Mouse (Mus musculus): ENCODE data around the gene Cnih4. TPM values are rescaled to one million over a fixed set of nuclear protein-coding genes. Genes with fewer than 3 reads are reported as not detected.

Cnih4 gene
- polyA plus RNA-seq (2016; fragmentation: Nextera tagmentation; extraction: Ambion mirVana) = 111 and 119 TPM in 2 replicates

GRCm38 (mm10) chr1:181143950-181144836, at the start of gene Cnih4, which contains the start of gene Nvl:
Cnih4 (plus strand) TSS chr1:181144693.
Nvl (minus strand) TSS chr1:181144204.
- Histone ChIP-seq H3K9me3 (replicated peaks) (no peaks in the 10 kb centered on the region), H3K4me1 (peaks cover 26% of the 10 kb centered on the region), H3K27me3 (ENCODE audit: low read depth, poor library complexity, severe bottlenecking) (no peaks in the 10 kb centered on the region), H3K4me3 (peak within 1 kb of the TSS; percentile 87), H3K36me3 (peaks cover 34% of the 10 kb centered on the region), H3K27ac (peak within 1 kb of the TSS; percentile 89)
- WGBS = under 1% methylated on average over 52 of the region's 52 CpGs
- peak; percentile 98 for DNase-seq (ENCODE audit: low spot score)

GRCm38 (mm10) chr1:181117112-181117511, 27.4 kb upstream of the Cnih4 start:
- Histone ChIP-seq H3K4me1 (no peaks in the 10 kb centered on the region), H3K4me3 (no peak overlapping the region), H3K27me3 (ENCODE audit: low read depth, poor library complexity, severe bottlenecking) (no peaks in the 10 kb centered on the region), H3K9me3 (replicated peaks) (no peaks in the 10 kb centered on the region), H3K27ac (no peak overlapping the region), H3K36me3 (peaks cover 99% of the 10 kb centered on the region)
- DNase-seq (ENCODE audit: low spot score) = no peak
- WGBS = 95% methylated on average over 4 of the region's 4 CpGs

GRCm38 (mm10) chr1:181124145-181124544, 20.3 kb upstream of the Cnih4 start:
- Histone ChIP-seq H3K27ac (no peak overlapping the region), H3K4me1 (no peaks in the 10 kb centered on the region), H3K9me3 (replicated peaks) (no peaks in the 10 kb centered on the region), H3K27me3 (ENCODE audit: low read depth, poor library complexity, severe bottlenecking) (no peaks in the 10 kb centered on the region), H3K4me3 (no peak overlapping the region), H3K36me3 (peaks cover 98% of the 10 kb centered on the region)
- 96% methylated on average over 2 of the region's 2 CpGs for WGBS
- DNase-seq (ENCODE audit: low spot score) = no peak

GRCm38 (mm10) chr1:181125916-181126315, 18.6 kb upstream of the Cnih4 start:
- Histone ChIP-seq H3K27me3 (ENCODE audit: low read depth, poor library complexity, severe bottlenecking) (no peaks in the 10 kb centered on the region), H3K9me3 (replicated peaks) (no peaks in the 10 kb centered on the region), H3K27ac (no peak overlapping the region), H3K4me1 (no peaks in the 10 kb centered on the region), H3K36me3 (peaks cover 98% of the 10 kb centered on the region), H3K4me3 (no peak overlapping the region)
- DNase-seq (ENCODE audit: low spot score) = no peak
- WGBS = 98% methylated on average over 3 of the region's 3 CpGs

GRCm38 (mm10) chr1:181126766-181127165, 17.7 kb upstream of the Cnih4 start:
- Histone ChIP-seq H3K9me3 (replicated peaks) (no peaks in the 10 kb centered on the region), H3K27ac (no peak overlapping the region), H3K36me3 (peaks cover 97% of the 10 kb centered on the region), H3K27me3 (ENCODE audit: low read depth, poor library complexity, severe bottlenecking) (no peaks in the 10 kb centered on the region), H3K4me1 (no peaks in the 10 kb centered on the region), H3K4me3 (no peak overlapping the region)
- WGBS = 95% methylated on average over 9 of the region's 9 CpGs
- no peak for DNase-seq (ENCODE audit: low spot score)

GRCm38 (mm10) chr1:181131915-181132314, 12.6 kb upstream of the Cnih4 start:
- H3K4me1 ChIP-seq = no peaks in the 10 kb centered on the region
- 97% methylated on average over 6 of the region's 6 CpGs for WGBS
- H3K9me3 ChIP-seq (replicated peaks) = no peaks in the 10 kb centered on the region
- no peak overlapping the region for H3K27ac ChIP-seq
- H3K4me3 ChIP-seq = no peak overlapping the region
- no peak for DNase-seq (ENCODE audit: low spot score)
- peaks cover 97% of the 10 kb centered on the region for H3K36me3 ChIP-seq
- H3K27me3 ChIP-seq (ENCODE audit: low read depth, poor library complexity, severe bottlenecking) = no peaks in the 10 kb centered on the region

GRCm38 (mm10) chr1:181138730-181139129, 5.8 kb upstream of the Cnih4 start:
- Histone ChIP-seq H3K4me1 (peaks cover 9% of the 10 kb centered on the region), H3K27me3 (ENCODE audit: low read depth, poor library complexity, severe bottlenecking) (no peaks in the 10 kb centered on the region), H3K36me3 (peaks cover 87% of the 10 kb centered on the region), H3K27ac (no peak overlapping the region), H3K4me3 (no peak overlapping the region), H3K9me3 (replicated peaks) (no peaks in the 10 kb centered on the region)
- DNase-seq (ENCODE audit: low spot score) = no peak
- WGBS = 91% methylated on average over 7 of the region's 7 CpGs

- peaks cover 40% of the 10 kb centered on the region for H3K36me3 ChIP-seq
- 1% methylated on average over 12 of the region's 12 CpGs for WGBS
- H3K4me1 ChIP-seq = peaks cover 26% of the 10 kb centered on the region
- H3K9me3 ChIP-seq (replicated peaks) = no peaks in the 10 kb centered on the region
- peak overlapping the region; percentile 87 for H3K4me3 ChIP-seq
- peak overlapping the region; percentile 89 for H3K27ac ChIP-seq
- no peak for DNase-seq (ENCODE audit: low spot score)
- H3K27me3 ChIP-seq (ENCODE audit: low read depth, poor library complexity, severe bottlenecking) = no peaks in the 10 kb centered on the region
Measured at GRCm38 (mm10) chr1:181143609-181143949, 914 bp upstream of the Cnih4 start.

- 16% methylated on average over 12 of the region's 12 CpGs for WGBS
- Histone ChIP-seq H3K36me3 (peaks cover 27% of the 10 kb centered on the region), H3K9me3 (replicated peaks) (no peaks in the 10 kb centered on the region), H3K27ac (peak overlapping the region; percentile 89), H3K4me1 (peaks cover 26% of the 10 kb centered on the region), H3K4me3 (peak overlapping the region; percentile 87), H3K27me3 (ENCODE audit: low read depth, poor library complexity, severe bottlenecking) (no peaks in the 10 kb centered on the region)
- no peak for DNase-seq (ENCODE audit: low spot score)
Measured at GRCm38 (mm10) chr1:181144966-181145365, 473 bp downstream of the Cnih4 start.

GRCm38 (mm10) chr1:181146187-181146586, 1.7 kb downstream of the Cnih4 start:
- DNase-seq (ENCODE audit: low spot score) = no peak
- WGBS = 93% methylated on average over 2 of the region's 2 CpGs
- Histone ChIP-seq H3K4me1 (peaks cover 26% of the 10 kb centered on the region), H3K4me3 (no peak overlapping the region), H3K27ac (no peak overlapping the region), H3K36me3 (peaks cover 14% of the 10 kb centered on the region), H3K27me3 (ENCODE audit: low read depth, poor library complexity, severe bottlenecking) (no peaks in the 10 kb centered on the region), H3K9me3 (replicated peaks) (no peaks in the 10 kb centered on the region)

GRCm38 (mm10) chr1:181148540-181148939, 4.0 kb downstream of the Cnih4 start:
- DNase-seq (ENCODE audit: low spot score) = no peak
- WGBS = 68% methylated on average over 5 of the region's 5 CpGs
- Histone ChIP-seq H3K4me3 (no peak overlapping the region), H3K27me3 (ENCODE audit: low read depth, poor library complexity, severe bottlenecking) (no peaks in the 10 kb centered on the region), H3K9me3 (replicated peaks) (no peaks in the 10 kb centered on the region), H3K36me3 (peaks cover 4% of the 10 kb centered on the region; the same call in 1 of the 2 replicates), H3K4me1 (peaks cover 27% of the 10 kb centered on the region), H3K27ac (no peak overlapping the region)

GRCm38 (mm10) chr1:181149373-181150017, 5.0 kb downstream of the Cnih4 start:
- Histone ChIP-seq H3K4me1 (peaks cover 27% of the 10 kb centered on the region), H3K4me3 (no peak overlapping the region), H3K9me3 (replicated peaks) (no peaks in the 10 kb centered on the region), H3K27me3 (ENCODE audit: low read depth, poor library complexity, severe bottlenecking) (no peaks in the 10 kb centered on the region), H3K27ac (no peak overlapping the region), H3K36me3 (peaks cover 13% of the 10 kb centered on the region)
- DNase-seq (ENCODE audit: low spot score) = no peak
- 77% methylated on average over 3 of the region's 3 CpGs for WGBS

GRCm38 (mm10) chr1:181150431-181150826, 5.9 kb downstream of the Cnih4 start:
- peak overlapping the region; percentile 95; the same call in 1 of the 2 replicates for H3K27ac ChIP-seq
- H3K4me3 ChIP-seq = peak overlapping the region; percentile 95
- no peaks in the 10 kb centered on the region for H3K27me3 ChIP-seq (ENCODE audit: low read depth, poor library complexity, severe bottlenecking)
- peaks cover 23% of the 10 kb centered on the region for H3K36me3 ChIP-seq
- 77% methylated on average over 3 of the region's 3 CpGs for WGBS
- peaks cover 20% of the 10 kb centered on the region for H3K4me1 ChIP-seq
- no peak for DNase-seq (ENCODE audit: low spot score)
- no peaks in the 10 kb centered on the region for H3K9me3 ChIP-seq (replicated peaks)

All from limb, embryonic 10.5 days (tissue).